Mouse (Mus musculus) hindbrain, embryonic 16.5 days (tissue): ENCODE measurements around the gene Rpa1. TPM values are rescaled to one million over a fixed set of nuclear protein-coding genes. Genes with fewer than 3 reads are reported as not detected.

ENCODE experiments used
- ATAC-seq: fragments of 200-750 bp; cut with Nextera tagmentation; 2 replicates; pipeline ENCODE4 v1.8.0; 2017; ENCODE audit warnings: moderate TSS enrichment, moderate library complexity
- H3K27ac ChIP-seq: fragments of 300-500 bp; sonication (generic); 2 replicates; pipeline ENCODE4 v1.5.1; 2014; ENCODE audit warnings: low read depth, mild to moderate bottlenecking, control low read depth, low read length, moderate library complexity
- H3K27me3 ChIP-seq: fragments of 300-500 bp; sonication (generic); replicated peaks from 2 replicates; pipeline ENCODE4 v1.6.1; 2014; ENCODE audit warnings: low read length; ENCODE audit not compliant: control insufficient read depth, insufficient read depth
- H3K36me3 ChIP-seq: fragments of 300-500 bp; sonication (generic); 2 replicates; pipeline ENCODE4 v1.6.1; 2014; ENCODE audit warnings: mild to moderate bottlenecking, low read length, moderate library complexity, mixed read lengths; ENCODE audit not compliant: control insufficient read depth, insufficient read depth
- H3K4me1 ChIP-seq: fragments of 300-500 bp; sonication (generic); 2 replicates; pipeline ENCODE4 v1.6.1; 2014; ENCODE audit warnings: low read depth, low read length; ENCODE audit not compliant: control insufficient read depth, insufficient read depth
- H3K4me2 ChIP-seq: fragments of 300-500 bp; sonication (generic); 2 replicates; pipeline ENCODE4 v1.6.1; 2014; ENCODE audit warnings: mild to moderate bottlenecking, low read length, control low read depth, moderate library complexity
- H3K4me3 ChIP-seq: fragments of 300-500 bp; sonication (generic); 2 replicates; pipeline ENCODE4 v1.5.1; 2014; ENCODE audit warnings: mild to moderate bottlenecking, low read length, control low read depth, moderate library complexity
- H3K9ac ChIP-seq: fragments of 300-500 bp; sonication (generic); 2 replicates; pipeline ENCODE4 v1.6.1; 2014; ENCODE audit warnings: low read depth, mild to moderate bottlenecking, control low read depth, low read length, moderate library complexity
- H3K9me3 ChIP-seq: fragments of 300-500 bp; sonication (generic); 2 replicates; pipeline ENCODE4 v1.6.1; 2014; ENCODE audit warnings: mild to moderate bottlenecking, low read length, moderate library complexity; ENCODE audit not compliant: control insufficient read depth
- WGBS: fragments of 180-500 bp; shearing (Covaris S2); extraction: QIAGEN DNeasy Blood & Tissue Kit; methylation state at CpG from one replicate; pipeline ENCODE4 v1.1.7; 2014; 5-methylcytosine and 5-hydroxymethylcytosine counted together
- polyA plus RNA-seq: library from polyadenylated mRNA; unstranded; fragments of >200 nt; fragmentation: Nextera tagmentation; extraction: Ambion mirVana; gene quantifications from 2 replicates; pipeline ENCODE4 v1.2.1, GENCODE M21; 2015

Rpa1 gene
- polyA plus RNA-seq, 1 experiment from 2014 or later, result 50.8 TPM

DNA sequence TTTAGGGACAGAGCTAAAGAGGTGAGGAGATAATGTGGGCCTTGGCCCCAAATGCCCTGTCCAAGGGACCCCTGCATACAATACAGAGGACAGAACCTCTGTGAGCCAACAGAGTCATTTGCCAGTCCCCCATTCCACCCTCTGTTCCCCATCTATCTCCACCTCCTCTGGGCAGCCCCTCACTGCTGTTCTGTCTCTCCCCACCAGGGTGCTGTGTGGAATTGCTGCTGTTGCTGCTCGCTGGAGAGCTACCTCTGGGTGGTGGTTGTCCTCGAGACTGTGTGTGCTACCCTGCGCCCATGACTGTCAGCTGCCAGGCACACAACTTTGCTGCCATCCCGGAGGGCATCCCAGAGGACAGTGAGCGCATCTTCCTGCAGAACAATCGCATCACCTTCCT is 83.6 kb downstream of the Rpa1 start:
- no peak overlapping the region for H3K27ac ChIP-seq
- 79% methylated on average over 6 of the region's 6 CpGs for WGBS

DNA sequence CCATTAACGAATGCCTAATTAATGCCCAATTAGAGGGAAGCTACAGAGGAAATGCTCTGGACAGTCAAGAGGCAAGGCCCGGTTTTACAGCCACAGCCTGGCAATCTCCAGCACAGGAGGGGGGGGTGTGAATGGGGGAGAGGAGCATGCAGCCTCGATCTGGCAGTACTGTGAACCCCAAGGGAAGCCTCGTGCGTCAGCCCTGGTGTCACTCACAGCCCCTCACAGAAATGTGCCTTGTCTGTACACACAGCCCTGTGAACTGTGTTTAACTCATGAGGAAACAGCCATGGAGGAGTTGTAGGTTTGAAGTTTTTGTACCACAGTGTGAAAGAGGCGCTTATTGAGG is 84.2 kb downstream of the Rpa1 start:
- Histone ChIP-seq H3K9me3 (no peaks in the 10 kb centered on the region), H3K27ac (no peak overlapping the region), H3K4me3 (no peak overlapping the region), H3K36me3 (no peaks in the 10 kb centered on the region), H3K4me1 (peaks cover 27% of the 10 kb centered on the region), H3K4me2 (no peak overlapping the region), H3K27me3 (no peaks in the 10 kb centered on the region), H3K9ac (no peak overlapping the region)
- WGBS, result 39% methylated on average over 6 of the region's 6 CpGs
- ATAC-seq, result peak; percentile 18; the same call in 1 of the 2 replicates

More for the DNA sequence above, 83.6 kb downstream of the Rpa1 start:
- no peaks in the 10 kb centered on the region for H3K27me3 ChIP-seq
- H3K36me3 ChIP-seq, result no peaks in the 10 kb centered on the region
- no peak overlapping the region for H3K4me3 ChIP-seq
- H3K4me2 ChIP-seq, result no peak overlapping the region
- ATAC-seq, result no peak
- H3K9ac ChIP-seq, result no peak overlapping the region
- H3K4me1 ChIP-seq, result peaks cover 27% of the 10 kb centered on the region
- no peaks in the 10 kb centered on the region for H3K9me3 ChIP-seq

DNA sequence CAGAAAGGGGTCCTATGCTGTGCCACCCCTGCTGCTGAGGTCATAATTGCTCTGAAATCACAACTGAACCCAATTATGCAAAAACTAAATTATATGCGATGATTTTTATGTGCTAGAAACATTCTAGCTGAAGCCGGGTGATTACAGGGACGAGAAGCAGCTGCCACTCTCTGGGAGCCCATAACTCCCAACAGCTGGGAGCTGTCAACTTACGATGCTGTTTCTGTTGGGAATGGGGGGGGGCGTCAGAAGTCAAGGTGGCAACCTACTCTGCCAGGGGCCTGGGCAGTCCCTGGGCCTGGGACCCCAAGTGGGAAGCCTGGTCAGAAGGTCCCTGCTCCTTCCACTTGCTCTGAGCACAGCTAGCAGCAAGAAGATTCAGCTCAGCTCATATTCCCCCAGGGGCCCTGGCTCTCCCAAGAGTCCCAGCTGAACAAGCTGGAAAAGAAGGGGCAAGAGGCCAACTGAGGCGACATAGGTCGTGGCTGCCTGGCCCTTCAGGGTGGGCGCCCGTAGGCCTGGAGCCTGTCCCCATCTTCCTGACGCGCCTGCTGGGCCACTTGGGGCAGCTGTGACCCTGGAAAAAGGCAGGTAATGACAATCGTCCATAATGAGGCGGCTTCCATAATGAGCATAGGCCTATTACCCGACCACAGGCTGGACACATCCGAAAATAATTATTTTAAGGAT is 84.7 kb downstream of the Rpa1 start:
- Histone ChIP-seq H3K4me1 (peaks cover 27% of the 10 kb centered on the region), H3K4me3 (no peak overlapping the region), H3K4me2 (no peak overlapping the region), H3K27me3 (no peaks in the 10 kb centered on the region), H3K36me3 (no peaks in the 10 kb centered on the region), H3K9me3 (no peaks in the 10 kb centered on the region), H3K27ac (no peak overlapping the region), H3K9ac (no peak overlapping the region)
- WGBS, result 47% methylated on average over 15 of the region's 15 CpGs
- no peak for ATAC-seq

DNA sequence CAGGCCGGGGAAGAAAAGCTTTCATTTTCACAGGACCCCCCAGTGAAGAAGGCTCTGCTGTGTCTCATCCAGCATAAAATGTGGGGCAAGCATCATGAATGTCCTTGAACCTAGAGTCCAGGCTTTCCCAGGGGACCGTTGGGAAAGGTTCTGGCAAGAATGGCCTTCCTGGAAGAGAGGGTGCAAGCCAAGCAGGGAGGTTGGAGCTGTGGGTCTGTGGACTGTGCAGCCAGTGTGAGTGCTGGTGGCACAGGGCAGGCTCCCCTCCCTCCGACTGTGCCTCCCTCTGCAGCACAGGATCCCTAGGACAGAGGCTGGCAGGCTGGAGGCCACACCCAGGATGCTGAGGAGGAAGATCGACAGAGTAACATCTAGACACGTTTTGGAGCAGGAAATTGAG is 85.3 kb downstream of the Rpa1 start:
- no peak overlapping the region for H3K27ac ChIP-seq
- no peak overlapping the region for H3K4me3 ChIP-seq
- H3K4me1 ChIP-seq, result peaks cover 22% of the 10 kb centered on the region
- no peak overlapping the region for H3K4me2 ChIP-seq
- H3K9ac ChIP-seq, result peak overlapping the region; percentile 41
- no peaks in the 10 kb centered on the region for H3K27me3 ChIP-seq
- H3K9me3 ChIP-seq, result no peaks in the 10 kb centered on the region
- H3K36me3 ChIP-seq, result no peaks in the 10 kb centered on the region
- ATAC-seq, result no peak
- WGBS, result 48% methylated on average over 5 of the region's 5 CpGs

DNA sequence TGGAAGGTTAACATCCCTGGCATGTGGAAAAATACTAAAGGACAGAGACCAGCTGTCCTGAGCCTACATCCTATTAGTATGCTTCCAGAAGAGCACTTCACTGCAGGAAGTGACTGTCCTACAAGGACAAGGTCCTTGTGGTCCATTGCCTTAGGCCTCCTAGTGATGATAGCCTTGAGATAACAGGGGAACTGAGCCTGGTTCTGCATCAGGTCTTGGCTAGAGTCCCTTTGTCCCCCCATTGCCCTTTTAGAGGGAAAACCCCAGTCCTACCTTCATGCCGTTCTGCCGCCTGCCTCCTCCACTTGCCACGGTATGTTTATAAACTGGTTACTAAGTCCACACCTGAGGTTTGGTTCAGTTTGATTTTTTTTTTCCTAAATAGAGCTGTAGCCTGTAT is 85.9 kb downstream of the Rpa1 start:
- H3K9ac ChIP-seq, result no peak overlapping the region
- H3K27ac ChIP-seq, result no peak overlapping the region

DNA sequence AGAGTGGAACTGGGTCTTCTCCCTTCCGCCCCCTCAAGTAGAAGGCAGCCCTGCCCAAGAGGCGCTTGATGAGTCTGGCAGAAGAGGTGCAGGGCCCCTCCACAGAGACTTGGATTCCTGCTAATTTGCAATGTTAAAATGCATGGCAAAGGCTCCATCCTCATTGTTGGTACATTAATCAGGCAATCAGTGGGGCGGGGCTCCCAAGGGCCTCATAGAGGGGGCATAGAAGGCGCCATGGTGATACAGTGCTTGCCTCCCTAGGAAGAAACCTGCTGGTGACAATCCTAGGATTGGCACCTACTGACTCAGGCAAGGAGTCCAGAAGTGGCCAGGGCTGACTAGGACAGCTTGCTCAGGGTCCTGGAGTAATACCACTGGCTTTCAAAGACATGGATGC is 86.4 kb downstream of the Rpa1 start:
- no peak overlapping the region for H3K4me3 ChIP-seq
- no peaks in the 10 kb centered on the region for H3K36me3 ChIP-seq
- no peaks in the 10 kb centered on the region for H3K9me3 ChIP-seq
- no peak overlapping the region for H3K27ac ChIP-seq
- H3K27me3 ChIP-seq, result no peaks in the 10 kb centered on the region
- no peak for ATAC-seq
- whole genome bisulfite sequencing, result 50% methylated on average over 4 of the region's 4 CpGs
- H3K9ac ChIP-seq, result no peak overlapping the region
- peaks cover 22% of the 10 kb centered on the region for H3K4me1 ChIP-seq
- H3K4me2 ChIP-seq, result no peak overlapping the region

More for the DNA sequence above, 85.9 kb downstream of the Rpa1 start:
- WGBS, result 90% methylated on average over 3 of the region's 3 CpGs
- Histone ChIP-seq H3K4me1 (peaks cover 22% of the 10 kb centered on the region), H3K27me3 (no peaks in the 10 kb centered on the region), H3K36me3 (no peaks in the 10 kb centered on the region), H3K4me3 (no peak overlapping the region), H3K4me2 (no peak overlapping the region), H3K9me3 (no peaks in the 10 kb centered on the region)
- ATAC-seq, result no peak

DNA sequence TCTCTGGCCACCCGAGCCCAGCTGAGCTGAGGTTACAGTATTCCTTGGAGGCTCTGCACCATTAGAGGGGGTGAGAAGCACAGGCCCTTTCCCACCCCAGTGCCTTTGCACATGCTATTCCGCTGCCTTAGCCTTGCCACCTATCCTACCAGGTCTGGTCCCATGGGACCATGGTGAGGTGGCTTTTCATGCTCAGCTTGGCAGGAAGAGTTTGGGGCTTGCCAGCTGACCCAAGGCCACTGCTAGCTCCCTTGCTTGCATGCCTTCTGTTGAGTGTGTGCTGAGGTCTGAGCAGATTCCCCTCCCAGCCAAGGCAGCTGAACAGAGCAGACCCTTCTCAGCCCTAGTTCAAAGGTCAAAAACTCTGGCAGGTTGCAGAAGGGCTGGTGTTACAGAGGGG is 87.1 kb downstream of the Rpa1 start:
- Histone ChIP-seq H3K4me1 (peaks cover 22% of the 10 kb centered on the region), H3K4me2 (no peak overlapping the region), H3K9ac (no peak overlapping the region), H3K4me3 (no peak overlapping the region), H3K27me3 (no peaks in the 10 kb centered on the region), H3K27ac (no peak overlapping the region), H3K36me3 (no peaks in the 10 kb centered on the region), H3K9me3 (no peaks in the 10 kb centered on the region)
- WGBS, result 83% methylated on average over 2 of the region's 2 CpGs
- ATAC-seq, result no peak

DNA sequence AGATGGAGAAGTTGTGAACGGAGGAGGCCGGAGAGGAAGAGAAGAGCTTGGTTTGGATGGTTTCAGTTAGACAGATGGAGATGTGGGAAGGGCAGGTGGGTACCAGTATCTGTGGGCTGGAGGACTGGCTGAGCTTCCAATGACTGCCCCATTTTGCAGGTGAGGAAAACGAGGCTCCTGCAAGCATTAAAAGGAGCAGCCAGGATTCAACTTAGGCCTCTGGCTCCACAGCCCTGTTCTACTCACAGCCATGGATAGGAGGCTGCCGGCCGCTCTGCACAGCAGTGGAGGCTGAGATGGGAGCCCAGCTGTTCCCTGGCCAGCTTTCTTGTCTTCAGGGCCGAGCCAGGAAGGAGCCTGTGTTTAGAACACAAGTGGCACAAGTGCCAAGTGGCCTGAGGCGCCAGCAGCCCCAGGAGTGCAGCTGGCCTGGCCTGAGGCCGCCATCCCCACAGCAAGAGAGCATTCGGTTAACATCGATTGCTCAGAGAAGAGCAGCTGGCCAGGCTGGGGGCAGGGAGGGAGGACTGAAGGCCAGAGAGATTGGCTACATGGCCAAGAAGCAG is 88.0 kb downstream of the Rpa1 start:
- H3K36me3 ChIP-seq, result no peaks in the 10 kb centered on the region
- H3K9me3 ChIP-seq, result no peaks in the 10 kb centered on the region
- peaks cover 22% of the 10 kb centered on the region for H3K4me1 ChIP-seq
- H3K27me3 ChIP-seq, result no peaks in the 10 kb centered on the region
- WGBS, result 46% methylated on average over 10 of the region's 10 CpGs
- no peak overlapping the region for H3K27ac ChIP-seq
- no peak overlapping the region for H3K4me2 ChIP-seq
- no peak overlapping the region for H3K4me3 ChIP-seq
- ATAC-seq, result peak; percentile 32; the same call in 1 of the 2 replicates
- H3K9ac ChIP-seq, result no peak overlapping the region

DNA sequence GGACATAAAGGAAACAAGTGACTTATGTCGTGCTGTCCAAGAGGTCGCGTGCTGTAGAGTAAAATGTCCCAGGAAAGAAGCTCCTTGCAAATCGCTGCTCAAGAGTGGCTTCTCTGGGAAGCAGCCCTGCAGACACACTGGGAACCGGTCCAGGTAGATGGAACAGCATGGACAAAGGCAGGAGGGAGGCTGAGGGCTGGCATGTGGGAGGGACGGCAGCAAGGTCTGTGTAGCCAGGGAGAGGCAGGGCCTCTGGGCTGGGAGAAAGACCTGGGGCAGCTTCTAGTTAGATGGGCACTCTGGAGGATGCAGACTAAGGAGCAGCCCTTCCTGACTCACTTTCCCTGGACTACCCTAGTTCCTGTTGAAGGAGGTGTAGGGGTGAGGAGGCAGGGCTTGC is 88.7 kb downstream of the Rpa1 start:
- Histone ChIP-seq H3K36me3 (no peaks in the 10 kb centered on the region), H3K4me1 (peaks cover 22% of the 10 kb centered on the region), H3K4me2 (no peak overlapping the region), H3K27me3 (no peaks in the 10 kb centered on the region), H3K27ac (no peak overlapping the region), H3K4me3 (no peak overlapping the region), H3K9me3 (no peaks in the 10 kb centered on the region), H3K9ac (no peak overlapping the region)
- ATAC-seq, result no peak
- WGBS, result 69% methylated on average over 6 of the region's 6 CpGs
